Mouse (Mus musculus) cerebellum, adult 2 months (tissue): Measurements from ENCODE around the gene Zbtb38. TPM values are rescaled to one million over a fixed set of nuclear protein-coding genes. Genes with fewer than 3 reads are reported as not detected.

Experiments
- DNase-seq, 2 experiments: peaks; one replicate each; pipeline ENCODE4 v3.0.0; 2021
- H3K27ac ChIP-seq: fragments of 200-500 bp; 2 replicates; pipeline ENCODE4 v1.5.1; 2012; ENCODE audit warnings: low read length, control low read depth, inconsistent platforms; ENCODE audit not compliant: insufficient read depth
- H3K27me3 ChIP-seq: fragments of 200-500 bp; 2 replicates; pipeline ENCODE4 v1.6.1; 2012; ENCODE audit warnings: inconsistent platforms, mild to moderate bottlenecking, low read length, moderate library complexity; ENCODE audit not compliant: control insufficient read depth, insufficient read depth
- H3K4me1 ChIP-seq: fragments of 200-500 bp; 2 replicates; pipeline ENCODE4 v1.6.1; 2011; ENCODE audit warnings: low read length; ENCODE audit not compliant: control insufficient read depth, insufficient read depth
- H3K4me3 ChIP-seq: fragments of 200-500 bp; replicated peaks from 2 replicates; pipeline ENCODE3; 2011; ENCODE audit warnings: mild to moderate bottlenecking, low read depth, low read length, control low read depth; ENCODE audit not compliant: insufficient read depth
- CTCF ChIP-seq: fragments of 200-500 bp; IDR thresholded peaks from 2 replicates; pipeline ENCODE4 v1.5.1; 2011; ENCODE audit warnings: low read depth, mild to moderate bottlenecking, control low read depth, low read length, moderate library complexity, borderline replicate concordance; ENCODE audit not compliant: insufficient read depth
- POLR2A ChIP-seq: fragments of 200-500 bp; IDR thresholded peaks from 2 replicates; pipeline ENCODE4 v1.6.1; 2011; ENCODE audit warnings: low read length, control low read depth, borderline replicate concordance; ENCODE audit not compliant: insufficient read depth
- WGBS: fragments of 180-500 bp; shearing (Covaris S2); methylation state at CpG from one replicate; pipeline ENCODE4 v1.1.7; 2018; 5-methylcytosine and 5-hydroxymethylcytosine counted together
- polyA plus RNA-seq: library from polyadenylated mRNA; depleted of rRNA; stranded (reverse); fragments of >200 nt; gene quantifications from 2 replicates; pipeline ENCODE4 v1.2.3, GENCODE M21; 2012

Zbtb38 gene
- polyA plus RNA-seq, 1 experiment = 19.2 TPM

- no peak for DNase-seq
- Histone ChIP-seq H3K4me3 (no peak overlapping the region), H3K27me3 (no peaks in the 10 kb centered on the region), H3K27ac (no peak overlapping the region), H3K4me1 (no peaks in the 10 kb centered on the region)
- TF ChIP-seq POLR2A (no peak), CTCF (no peak)
- 93% methylated on average over 9 of the region's 9 CpGs for WGBS
These were observed 4.2 kb upstream of the Zbtb38 start for GRCm38 (mm10) chr9:96756638-96757435.

- no peak overlapping the region for H3K27ac ChIP-seq
- no peaks in the 10 kb centered on the region for H3K27me3 ChIP-seq
- H3K4me3 ChIP-seq = no peak overlapping the region
- TF ChIP-seq CTCF = no peak
- H3K4me1 ChIP-seq = no peaks in the 10 kb centered on the region
- DNase-seq = no peak
- WGBS = 85% methylated on average over 11 of the region's 11 CpGs
These were observed 3.1 kb upstream of the Zbtb38 start for GRCm38 (mm10) chr9:96755761-96756160.

- TF ChIP-seq CTCF (no peak), POLR2A (no peak)
- no peaks in the 10 kb centered on the region for H3K27me3 ChIP-seq
- no peak for DNase-seq
- H3K27ac ChIP-seq = no peak overlapping the region
- no peaks in the 10 kb centered on the region for H3K4me1 ChIP-seq
- no peak overlapping the region for H3K4me3 ChIP-seq
- WGBS = 43% methylated on average over 1 of the region's 1 CpGs
These were observed 2.0 kb upstream of the Zbtb38 start for GRCm38 (mm10) chr9:96754625-96754969.

- DNase-seq = no peak
- TF ChIP-seq POLR2A (no peak), CTCF (no peak)
- no peaks in the 10 kb centered on the region for H3K4me1 ChIP-seq
- no peak overlapping the region for H3K4me3 ChIP-seq
- no peak overlapping the region for H3K27ac ChIP-seq
- 86% methylated on average over 11 of the region's 11 CpGs for WGBS
- no peaks in the 10 kb centered on the region for H3K27me3 ChIP-seq
These were observed 1.4 kb upstream of the Zbtb38 start for GRCm38 (mm10) chr9:96753921-96754624.

- WGBS = 90% methylated on average over 8 of the region's 8 CpGs
These were observed 761 bp upstream of the Zbtb38 start for GRCm38 (mm10) chr9:96753392-96753791.

GRCm38 (mm10) chr9:96751821-96752602 lies 619 bp downstream of the Zbtb38 start:
- DNase-seq = no peak
- Histone ChIP-seq H3K4me1 (no peaks in the 10 kb centered on the region), H3K27ac (no peak overlapping the region), H3K4me3 (no peak overlapping the region), H3K27me3 (no peaks in the 10 kb centered on the region)
- WGBS = 92% methylated on average over 15 of the region's 15 CpGs
- TF ChIP-seq POLR2A (no peak), CTCF (no peak)

More at GRCm38 (mm10) chr9:96753392-96753791, 761 bp upstream of the Zbtb38 start:
- Histone ChIP-seq H3K27me3 (no peaks in the 10 kb centered on the region), H3K27ac (no peak overlapping the region), H3K4me3 (no peak overlapping the region), H3K4me1 (no peaks in the 10 kb centered on the region)
- no peak for TF ChIP-seq CTCF
- no peak for TF ChIP-seq POLR2A
- no peak for DNase-seq

GRCm38 (mm10) chr9:96750636-96751035 lies 2.0 kb downstream of the Zbtb38 start:
- WGBS = 96% methylated on average over 11 of the region's 11 CpGs
- H3K27me3 ChIP-seq = no peaks in the 10 kb centered on the region
- TF ChIP-seq CTCF = no peak
- no peak for TF ChIP-seq POLR2A
- no peak overlapping the region for H3K27ac ChIP-seq
- H3K4me3 ChIP-seq = no peak overlapping the region
- no peaks in the 10 kb centered on the region for H3K4me1 ChIP-seq
- no peak for DNase-seq
